Mouse (Mus musculus) heart, postnatal 0 days (tissue): ENCODE measurements around the gene Tns3.

ENCODE experiments used
- CTCF ChIP-seq: IDR thresholded peaks from 2 replicates; pipeline ENCODE4 v1.5.1; 2016; ENCODE audit warnings: antibody characterized with exemption, control low read depth, low read depth
- EP300 ChIP-seq: IDR thresholded peaks from 2 replicates; pipeline ENCODE4 v1.6.1; 2016; ENCODE audit warnings: antibody characterized with exemption, low read depth

DNA sequence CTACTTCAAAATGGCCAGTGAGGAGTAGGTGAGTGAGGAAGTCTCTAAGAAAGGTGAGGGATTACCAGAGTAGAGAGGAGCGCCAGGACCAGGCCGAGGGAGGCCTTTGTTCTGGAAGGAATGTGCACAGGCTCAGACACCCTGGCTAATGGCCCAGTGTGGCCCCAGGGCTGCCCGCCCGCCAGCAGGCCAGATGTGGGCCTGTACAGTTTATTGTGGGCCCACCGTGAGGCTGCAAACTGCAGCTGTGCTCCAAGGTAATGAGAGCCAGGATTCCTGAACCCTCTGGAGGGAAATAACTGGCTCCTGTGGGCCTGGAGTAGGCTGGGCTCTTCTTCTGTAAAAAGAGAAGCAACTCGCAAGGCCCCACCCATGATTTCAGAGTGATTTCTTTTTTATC, 5.3 kb downstream of the Tns3 start:
- TF ChIP-seq EP300 (no peak), CTCF (no peak)
